ENCODE assay signal across 8 mouse cellular contexts in the genomic region with DNA sequence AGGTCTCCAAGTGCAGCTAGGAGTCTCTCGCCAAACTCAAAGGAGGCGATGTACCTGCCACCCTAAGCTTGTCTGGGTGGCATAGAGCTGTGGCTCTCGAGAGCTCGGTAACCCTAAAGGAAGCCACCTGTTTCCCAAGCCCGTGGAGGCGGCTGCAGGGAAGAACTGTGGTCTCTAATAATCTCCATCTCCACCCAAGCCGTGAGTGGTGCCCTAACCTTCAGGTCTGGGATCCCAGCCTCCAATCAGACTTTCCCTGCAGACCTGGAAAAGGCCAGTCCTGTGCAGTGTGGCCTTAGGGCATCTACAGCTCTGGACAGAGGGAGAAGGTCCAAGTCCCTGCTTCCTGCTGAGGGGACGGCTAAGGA. TPM values are rescaled to one million over a fixed set of nuclear protein-coding genes. Genes with fewer than 3 reads are reported as not detected.
A peak's percentile ranks its signal among the peaks of the same experiment; 100 is the strongest.
DNase-seq lines count a peak whose midpoint lies in the region; ATAC-seq lines count a peak whose summit lies in the region.
"Had no signal": no experiment of that assay in that cellular context is flagged by ENCODE, and none has a peak within 500 bp of the region (broad histone marks: within the 10 kb centered on the region; RNA-seq: fewer than 3 reads in every experiment).

No protein-coding gene starts in this region.

- H3K4me2 ChIP-seq in lung, embryonic 16.5 days (ENCODE audit: low read depth, low read length), result peak overlapping the region; percentile 97
- H3K4me2 ChIP-seq in forebrain, embryonic 14.5 days (ENCODE audit: low read length), result peak overlapping the region; percentile 91
- peak overlapping the region; percentile 94 for H3K4me2 ChIP-seq in limb, embryonic 15.5 days
- H3K4me2 ChIP-seq in stomach, embryonic 14.5 days (replicated peaks; ENCODE audit: low read depth, low read length), result peak overlapping the region; percentile 98

- no peaks in the 10 kb centered on the region for H3K9me3 ChIP-seq in lung, embryonic 16.5 days (ENCODE audit: control insufficient read depth, low read length)
- H3K9me3 ChIP-seq in forebrain, embryonic 14.5 days (replicated peaks; ENCODE audit: control insufficient read depth, low read length), result no peaks in the 10 kb centered on the region
- no peaks in the 10 kb centered on the region for H3K9me3 ChIP-seq in limb, embryonic 15.5 days
- H3K9me3 ChIP-seq in stomach, embryonic 14.5 days (ENCODE audit: control insufficient read depth, low read depth, low read length), result no peaks in the 10 kb centered on the region

- H3K9ac ChIP-seq in lung, embryonic 16.5 days (ENCODE audit: low read length), result peak overlapping the region; percentile 57
- H3K9ac ChIP-seq in forebrain, embryonic 14.5 days (ENCODE audit: low read length), result peak overlapping the region; percentile 66; the same call in 1 of the 2 replicates
- peak overlapping the region; percentile 7 for H3K9ac ChIP-seq in limb, embryonic 15.5 days
- peak overlapping the region; percentile 46; the same call in 1 of the 2 replicates for H3K9ac ChIP-seq in stomach, embryonic 14.5 days (replicated peaks; ENCODE audit: low read depth, low read length)

- peaks cover 17% of the 10 kb centered on the region for H3K4me1 ChIP-seq in lung, embryonic 16.5 days (replicated peaks; ENCODE audit: control insufficient read depth, insufficient read depth, low read length)
- peaks cover 30% of the 10 kb centered on the region for H3K4me1 ChIP-seq in forebrain, embryonic 14.5 days (ENCODE audit: control insufficient read depth, insufficient read depth, low read length)
- peaks cover 55% of the 10 kb centered on the region for H3K4me1 ChIP-seq in limb, embryonic 15.5 days
- H3K4me1 ChIP-seq in stomach, embryonic 14.5 days (ENCODE audit: control insufficient read depth, insufficient read depth, low read length), result 0 out of 2 replicates have a peak, but pooled peaks cover 7% of the 10 kb centered on the region

- WGBS in lung, embryonic 16.5 days, result 7% methylated on average over 8 of the region's 8 CpGs
- WGBS in forebrain, embryonic 14.5 days, result 1% methylated on average over 8 of the region's 8 CpGs
- 8% methylated on average over 8 of the region's 8 CpGs for WGBS in limb, embryonic 15.5 days
- 7% methylated on average over 8 of the region's 8 CpGs for WGBS in stomach, embryonic 14.5 days

- no peak for ATAC-seq in lung, embryonic 16.5 days (ENCODE audit: low read depth)
- ATAC-seq in forebrain, embryonic 14.5 days, result no peak
- no peak for ATAC-seq in limb, embryonic 15.5 days (ENCODE audit: insufficient number of reproducible peaks, low FRiP score, low TSS enrichment, low read depth)
- no peak for ATAC-seq in stomach, embryonic 14.5 days (ENCODE audit: insufficient number of reproducible peaks, insufficient read depth, low FRiP score, low read depth)

- H3K27ac ChIP-seq in lung, embryonic 16.5 days (ENCODE audit: low read length), result no peak overlapping the region
- no peak overlapping the region for H3K27ac ChIP-seq in forebrain, embryonic 14.5 days (ENCODE audit: low read depth, low read length)
- H3K27ac ChIP-seq in limb, embryonic 15.5 days, result 0 out of 2 replicates have a peak overlapping the region, but pooled peaks have one; percentile 1
- H3K27ac ChIP-seq in stomach, embryonic 14.5 days (ENCODE audit: low read length), result no peak overlapping the region

- H3K27me3 ChIP-seq in lung, embryonic 16.5 days (ENCODE audit: control insufficient read depth, insufficient read depth, low read depth, low read length), result peaks cover 26% of the 10 kb centered on the region
- H3K27me3 ChIP-seq in forebrain, embryonic 14.5 days (replicated peaks; ENCODE audit: control insufficient read depth, insufficient read depth, low read length), result peaks cover 13% of the 10 kb centered on the region
- peaks cover 50% of the 10 kb centered on the region for H3K27me3 ChIP-seq in limb, embryonic 15.5 days
- H3K27me3 ChIP-seq in stomach, embryonic 14.5 days (ENCODE audit: control insufficient read depth, insufficient read depth, low read length), result peaks cover 9% of the 10 kb centered on the region

- no peaks in the 10 kb centered on the region for H3K36me3 ChIP-seq in lung, embryonic 16.5 days (ENCODE audit: control insufficient read depth, insufficient read depth, low read length)
- H3K36me3 ChIP-seq in forebrain, embryonic 14.5 days (ENCODE audit: control insufficient read depth, insufficient read depth, low read length), result no peaks in the 10 kb centered on the region
- peaks cover 8% of the 10 kb centered on the region; the same call in 1 of the 2 replicates for H3K36me3 ChIP-seq in limb, embryonic 15.5 days
- H3K36me3 ChIP-seq in stomach, embryonic 14.5 days (ENCODE audit: control insufficient read depth, insufficient read depth, low read length), result no peaks in the 10 kb centered on the region

- peak overlapping the region; percentile 57 for H3K4me3 ChIP-seq in lung, embryonic 16.5 days (ENCODE audit: low read length)
- peak overlapping the region; percentile 53 for H3K4me3 ChIP-seq in forebrain, embryonic 14.5 days (ENCODE audit: low read depth, low read length)
- H3K4me3 ChIP-seq in limb, embryonic 15.5 days, result peak overlapping the region; percentile 53
- peak overlapping the region; percentile 49 for H3K4me3 ChIP-seq in stomach, embryonic 14.5 days (ENCODE audit: low read depth, low read length)

- DNase-seq in lung, postnatal 25 days (ENCODE audit: low spot score), result no peak
- DNase-seq in forebrain, embryonic 14.5 days (ENCODE audit: low spot score), result no peak
- no peak for DNase-seq in cerebellum, postnatal 25 days
- no peak for DNase-seq in cerebellum, adult 11 months
- DNase-seq: left cerebral cortex, postnatal 4 days had no signal

RNA-seq across cellular contexts. Expression of gene Sox8, which starts 1.0 kb away (rescaled TPM):
- polyA plus RNA-seq in lung, embryonic 16.5 days (2015; fragmentation: Nextera tagmentation; extraction: Ambion mirVana), result 0.50 and 0.52 TPM in 2 replicates
- polyA plus RNA-seq in forebrain, embryonic 14.5 days (2014; fragmentation: Nextera tagmentation; extraction: Ambion mirVana), result 17.6 and 20.8 TPM in 2 replicates
- polyA plus RNA-seq in limb, embryonic 15.5 days (2015; fragmentation: Nextera tagmentation; extraction: Ambion mirVana), result 10.9 and 14.7 TPM in 2 replicates
- polyA plus RNA-seq in stomach, embryonic 14.5 days (2014; fragmentation: Nextera tagmentation; extraction: Ambion mirVana), result 7.1 and 8.0 TPM in 2 replicates

RNA-seq across cellular contexts. Expression of gene Lmf1, which starts 7.4 kb away (rescaled TPM):
- 26.9 TPM in 2 replicates for polyA plus RNA-seq in lung, embryonic 16.5 days (2015; fragmentation: Nextera tagmentation; extraction: Ambion mirVana)
- polyA plus RNA-seq in forebrain, embryonic 14.5 days (2014; fragmentation: Nextera tagmentation; extraction: Ambion mirVana), result 18.8 and 19.1 TPM in 2 replicates
- polyA plus RNA-seq in limb, embryonic 15.5 days (2015; fragmentation: Nextera tagmentation; extraction: Ambion mirVana), result 28.8 and 30.5 TPM in 2 replicates
- 29.0 and 30.1 TPM in 2 replicates for polyA plus RNA-seq in stomach, embryonic 14.5 days (2014; fragmentation: Nextera tagmentation; extraction: Ambion mirVana)

Comparison
In these comparisons a context has a peak if more than half of its experiments do, and no peak if none do; other contexts are left out.
1. H3K9ac ChIP-seq: peak in every context shown above with its lines; median percentile 66 in forebrain, embryonic 14.5 days; 57 in lung, embryonic 16.5 days; 46 in stomach, embryonic 14.5 days; 7 in limb, embryonic 15.5 days.